Mouse (Mus musculus) fat pad, adult 2 months (tissue): ENCODE results near the gene 4930402F06Rik.

Source experiments
- DNase-seq: peaks from one replicate; pipeline ENCODE4 v3.0.0-alpha.2; 2011; ENCODE audit warnings: low read depth, low spot score; ENCODE audit errors: extremely low read depth

The 4930402F06Rik gene

DNA sequence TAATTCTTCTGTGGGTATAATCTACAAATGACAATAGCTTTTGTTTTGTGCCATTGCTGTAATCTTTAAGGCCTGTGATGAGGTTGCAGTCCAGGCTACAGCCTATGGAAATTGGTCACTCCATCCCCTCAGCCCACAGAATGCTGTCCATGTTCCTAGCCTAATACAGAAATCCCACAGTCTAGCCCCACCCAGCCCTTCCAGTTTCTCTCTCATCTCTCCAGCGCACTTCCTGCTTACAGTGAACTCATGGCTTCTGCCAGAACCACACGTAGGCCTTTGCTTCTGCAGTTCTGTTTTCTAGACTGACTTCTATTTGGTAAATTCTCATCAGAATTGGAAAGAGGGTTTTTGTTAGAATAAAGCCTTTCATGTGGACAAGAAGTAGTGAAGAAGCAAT, 51.0 kb downstream of the 4930402F06Rik start:
- no peak for DNase-seq

GRCm38 (mm10) chr2:35342605-35343004, 54.4 kb downstream of the 4930402F06Rik start:
- no peak for DNase-seq

- DNase-seq = no peak
These were observed 58.3 kb downstream of the 4930402F06Rik start for GRCm38 (mm10) chr2:35338707-35339106.

- no peak for DNase-seq
These were observed 58.9 kb downstream of the 4930402F06Rik start for GRCm38 (mm10) chr2:35338036-35338435.

DNA sequence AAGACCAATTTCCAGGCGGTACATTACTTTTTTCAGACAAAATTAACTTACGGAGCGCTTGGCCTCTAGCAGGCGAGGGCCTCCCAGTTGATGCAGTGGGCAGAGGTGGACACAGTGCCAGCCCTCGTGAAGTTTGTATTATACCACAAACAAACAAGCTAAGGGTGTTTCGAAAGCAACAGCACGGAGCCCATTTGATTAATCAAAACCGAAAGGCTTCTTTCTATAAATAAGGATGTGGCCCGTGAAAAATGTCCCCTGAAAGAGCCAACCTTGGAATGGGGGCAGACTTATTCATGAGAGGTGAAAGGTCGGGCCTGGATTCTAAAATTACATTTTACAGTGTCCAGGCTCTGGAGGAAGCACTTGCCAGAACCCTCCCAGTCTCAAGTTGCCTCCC, 59.6 kb downstream of the 4930402F06Rik start:
- DNase-seq = no peak

GRCm38 (mm10) chr2:35336388-35337280, 60.3 kb downstream of the 4930402F06Rik start, which contains the start of gene Stom:
Stom (minus strand) TSS chr2:35336976.
- DNase-seq = peak; percentile 66

- no peak for DNase-seq
These were observed 61.4 kb downstream of the 4930402F06Rik start for GRCm38 (mm10) chr2:35335620-35336019.

DNA sequence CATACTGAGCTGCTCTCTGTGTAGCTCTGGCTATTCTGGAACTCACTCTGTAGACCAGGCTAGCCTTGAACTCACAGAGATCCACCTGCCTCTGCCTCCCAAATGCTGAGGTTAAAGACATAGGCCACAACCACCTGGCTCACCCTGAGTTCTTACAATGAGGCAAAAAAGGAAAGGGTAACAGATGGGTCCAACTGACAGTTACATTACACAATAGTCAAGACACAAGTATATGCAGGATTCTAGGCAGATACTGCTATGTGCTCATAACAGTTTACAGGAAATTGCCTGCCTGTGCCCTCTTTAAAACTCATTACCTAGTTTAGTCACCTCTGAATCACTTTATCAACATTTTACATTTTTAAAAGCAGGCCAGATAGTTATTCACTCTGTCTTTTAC, 63.3 kb downstream of the 4930402F06Rik start:
- DNase-seq = no peak

DNA sequence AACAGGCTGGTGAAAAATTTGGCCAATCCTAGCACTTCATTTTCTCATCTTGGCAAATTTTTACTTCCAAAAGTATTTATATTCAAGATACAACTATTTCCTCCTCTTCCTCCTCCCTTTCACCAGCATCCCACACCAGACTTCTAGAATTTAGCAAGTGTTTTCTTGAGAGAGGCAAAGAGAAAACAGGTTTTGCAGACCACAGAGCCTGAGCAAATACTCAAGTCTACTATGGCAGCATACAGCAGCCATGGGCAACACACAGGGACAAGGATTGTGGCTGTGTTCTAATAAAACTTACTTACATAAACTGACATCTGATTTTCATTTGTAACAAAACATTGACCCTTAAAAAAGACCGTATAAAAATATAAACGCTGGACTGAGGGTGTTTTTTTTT, 65.8 kb downstream of the 4930402F06Rik start:
- DNase-seq = no peak

DNA sequence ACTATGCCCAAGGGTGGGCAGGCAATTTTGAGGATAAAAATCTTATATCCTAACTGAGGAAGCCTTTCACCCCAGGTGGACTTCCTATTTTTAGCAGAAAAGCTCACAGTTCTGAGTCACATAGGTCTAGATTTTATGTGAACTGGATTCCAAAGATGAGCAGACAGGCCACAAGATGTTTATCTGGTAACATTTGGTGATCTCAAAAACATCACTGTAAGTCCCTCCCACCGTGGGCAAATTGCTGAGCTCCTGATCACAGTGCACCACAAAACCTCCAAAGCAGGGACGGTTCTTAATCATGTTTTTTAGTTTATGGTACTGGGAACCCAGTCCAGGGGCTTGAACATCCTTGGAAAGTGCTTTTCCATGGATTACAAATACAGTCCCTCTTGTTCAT, 67.9 kb downstream of the 4930402F06Rik start:
- no peak for DNase-seq

- no peak for DNase-seq
These were observed 68.7 kb downstream of the 4930402F06Rik start for GRCm38 (mm10) chr2:35328064-35328792.

- no peak for DNase-seq
These were observed 69.4 kb downstream of the 4930402F06Rik start for GRCm38 (mm10) chr2:35327583-35327982.

DNA sequence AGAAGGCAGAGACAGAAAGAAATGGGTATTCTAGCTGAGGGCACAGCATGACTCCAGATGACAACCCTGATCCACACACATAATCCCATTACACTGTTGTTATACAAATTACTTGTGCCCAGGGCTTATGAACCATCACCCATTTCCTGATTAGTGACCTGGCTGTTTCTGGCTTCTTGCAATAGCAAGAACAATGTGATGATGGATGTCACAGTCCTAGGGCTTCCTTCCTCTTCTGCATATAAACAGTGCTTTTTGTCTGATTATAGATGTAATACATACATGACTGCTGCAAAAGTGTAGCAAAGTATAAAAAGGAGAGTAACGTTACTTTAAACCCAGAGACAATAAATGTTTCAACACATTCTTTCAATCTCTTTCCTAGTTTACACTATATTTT, 70.0 kb downstream of the 4930402F06Rik start:
- no peak for DNase-seq

- DNase-seq = no peak
These were observed 71.0 kb downstream of the 4930402F06Rik start for GRCm38 (mm10) chr2:35325930-35326329.
